Mouse (Mus musculus) CH12.LX (cell line): ENCODE measurements around the gene Pml.

Experiments
- CTCF ChIP-seq, 2 experiments: IDR thresholded peaks in 1 of 2; conservative IDR thresholded peaks in 1 of 2; 2 replicates each; pipeline ENCODE4 v1.5.1; 2011 to 2012; ENCODE audit warnings: low read depth in 2 of 2, low read length in 2 of 2, improper control_type of control experiment in 1 of 2, inconsistent platforms in 1 of 2, mild to moderate bottlenecking in 1 of 2, moderate library complexity in 1 of 2
- JUND ChIP-seq: conservative IDR thresholded peaks from 2 replicates; pipeline ENCODE4 v1.6.1; 2011; ENCODE audit warnings: low read depth, low read length, improper control_type of control experiment
- MAZ ChIP-seq: IDR thresholded peaks from 2 replicates; pipeline ENCODE4 v1.6.1; 2012; ENCODE audit warnings: low read depth, mild to moderate bottlenecking, inconsistent platforms, low read length, improper control_type of control experiment, moderate library complexity
- POLR2AphosphoS2 ChIP-seq: IDR thresholded peaks from 2 replicates; pipeline ENCODE4 v1.6.1; 2011; ENCODE audit warnings: low read depth, low read length, improper control_type of control experiment
- ZC3H11A ChIP-seq: IDR thresholded peaks from 2 replicates; pipeline ENCODE4 v1.6.1; 2012; ENCODE audit warnings: low read depth, mild to moderate bottlenecking, inconsistent platforms, low read length, improper control_type of control experiment

DNA sequence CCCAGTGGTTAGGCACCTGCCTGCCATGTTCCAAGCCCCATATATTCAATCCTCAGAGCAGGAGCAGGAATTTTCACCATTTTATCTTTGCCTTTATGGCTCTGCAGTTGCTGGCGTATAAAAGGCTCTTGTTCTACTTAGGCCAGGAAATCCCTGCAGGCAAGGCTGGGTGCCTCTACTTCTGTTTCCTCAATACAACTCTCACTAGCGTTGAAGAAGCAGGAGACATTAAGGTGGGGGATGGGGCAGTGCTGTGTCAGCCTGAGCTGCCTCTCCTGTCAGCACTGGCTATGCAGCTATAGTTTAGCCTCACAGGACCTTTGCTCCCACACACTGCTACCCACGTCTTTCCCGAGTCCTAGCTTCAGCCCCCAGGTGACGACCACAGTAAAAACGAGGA lies 17.8 kb downstream of the Pml start:
- TF ChIP-seq ZC3H11A (no peak), POLR2AphosphoS2 (no peak), CTCF (conservative IDR thresholded peaks at IDR 0.05 in 1 of 2, IDR thresholded peaks at IDR 0.05 in 1 of 2; ENCODE audit: low read depth in 2 of 2, low read length in 2 of 2) (no peak), MAZ (no peak), JUND (no peak)
